Mouse (Mus musculus) olfactory bulb, adult 2 months (tissue): ENCODE data around the gene Cdkn2d.

ENCODE experiments used
- CTCF ChIP-seq: fragments of 200-500 bp; IDR thresholded peaks from 2 replicates; pipeline ENCODE4 v1.5.1; 2012; ENCODE audit warnings: low read depth, mild to moderate bottlenecking, low read length, moderate library complexity; ENCODE audit not compliant: insufficient read depth
- POLR2A ChIP-seq: fragments of 200-500 bp; IDR thresholded peaks from 2 replicates; pipeline ENCODE4 v1.6.1; 2012; ENCODE audit warnings: mild to moderate bottlenecking, low read depth, low read length, moderate library complexity; ENCODE audit not compliant: insufficient read depth

GRCm38 (mm10) chr9:21275727-21276126 lies 15.5 kb downstream of the Cdkn2d start:
- TF ChIP-seq CTCF = no peak
- no peak for TF ChIP-seq POLR2A
